Mouse (Mus musculus) effector memory CD4-positive, alpha-beta T cell, adult 7 months (primary cell): ENCODE data around the gene Nat8f5. TPM values are rescaled to one million over a fixed set of nuclear protein-coding genes. Genes with fewer than 3 reads are reported as not detected.

ENCODE experiments used
- polyA plus RNA-seq: library from polyadenylated mRNA; unstranded; fragments of 100-300 nt; shearing (Covaris generic); gene quantifications from one replicate; pipeline ENCODE4 v1.2.1, GENCODE M21; 2017

The Nat8f5 gene
- polyA plus RNA-seq = not detected

DNA sequence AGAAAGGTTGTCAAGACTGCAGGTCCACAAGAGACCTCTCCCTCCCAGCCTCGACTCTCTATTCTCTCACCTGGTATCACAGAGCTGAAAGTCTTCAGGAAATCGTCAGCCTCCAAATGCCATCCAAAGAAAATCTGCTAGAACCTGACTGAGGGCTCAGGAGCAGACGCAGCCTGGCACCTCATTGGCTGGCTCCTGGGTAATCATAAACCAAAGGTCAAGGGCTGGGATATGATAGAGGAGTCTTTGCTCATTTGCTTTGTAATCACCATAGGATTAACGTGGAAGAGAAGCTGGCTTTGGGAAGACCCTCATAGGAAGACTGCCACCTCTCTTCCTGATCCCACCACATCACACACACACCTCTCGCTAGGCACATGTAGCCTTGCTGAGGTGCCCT is at the start of gene Nat8f5, which contains the start of gene Nat8f6:
Gene Nat8f5, minus strand, starts transcription at position 136 of the 400 bp plus-strand sequence.
Gene Nat8f6, minus strand, starts transcription at position 118 of the 400 bp plus-strand sequence.

GRCm38 (mm10) chr6:85869006-85869405 is 48.2 kb upstream of the Nat8f5 start, which contains the start of gene Nat8f2:
Nat8f2 (minus strand) TSS chr6:85869158.

DNA sequence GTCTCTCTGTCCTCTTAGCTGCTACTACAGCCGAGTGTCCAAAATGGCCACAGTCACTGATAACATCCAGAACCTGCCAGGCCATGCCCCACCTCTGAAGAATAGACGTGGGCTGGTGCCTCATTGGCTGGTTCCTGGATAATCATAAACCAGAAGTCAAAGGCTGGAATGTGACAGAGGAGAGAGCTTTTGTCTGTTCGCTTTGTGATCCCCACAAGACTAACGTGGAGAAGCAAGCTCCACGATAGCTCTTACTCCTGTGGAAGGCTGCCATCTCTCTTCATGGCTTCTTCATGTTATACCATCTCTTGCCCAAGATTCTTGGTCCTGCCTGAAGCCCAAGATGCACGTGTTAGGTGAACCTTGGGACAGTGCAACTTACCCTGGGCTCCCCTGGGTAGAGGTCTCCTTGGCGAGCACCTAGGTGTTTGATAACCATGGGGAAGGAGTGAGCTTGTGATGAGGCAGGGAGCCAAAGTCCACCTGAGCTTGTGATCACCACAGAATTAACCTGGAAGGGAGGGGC is 11.1 kb upstream of the Nat8f5 start, which contains the start of gene Nat8:
Gene Nat8, minus strand, starts transcription at position 287 of the 526 bp plus-strand sequence.

Other genes starting within 250 kb of the Nat8f5 start
- gene Alms1, start 233.4 kb downstream of the Nat8f5 start, polyA plus RNA-seq = 1.8 TPM
- gene Nat8f7, start 107.8 kb downstream of the Nat8f5 start, polyA plus RNA-seq = not detected
- gene Nat8f3, start 55.2 kb downstream of the Nat8f5 start, polyA plus RNA-seq = 0.24 TPM
- not detected for gene Nat8f6, start within 50 bp of the Nat8f5 start, polyA plus RNA-seq
- gene Nat8, start 11.1 kb upstream of the Nat8f5 start, polyA plus RNA-seq = not detected
- 0.60 TPM for gene Nat8f2, start 48.2 kb upstream of the Nat8f5 start, polyA plus RNA-seq
- gene Nat8f4, start 83.9 kb upstream of the Nat8f5 start, polyA plus RNA-seq = 1.5 TPM
- 21.0 TPM for gene Tprkb, start 90.9 kb upstream of the Nat8f5 start, polyA plus RNA-seq
- gene Nat8f1, start 94.7 kb upstream of the Nat8f5 start, polyA plus RNA-seq = 2.6 TPM
- 232 TPM for gene Dusp11, start 140.7 kb upstream of the Nat8f5 start, polyA plus RNA-seq
- gene Figla, start 195.2 kb upstream of the Nat8f5 start, polyA plus RNA-seq = not detected
- gene Add2, start 207.7 kb upstream of the Nat8f5 start, polyA plus RNA-seq = 0.20 TPM